Mouse (Mus musculus) skeletal muscle tissue, adult 2 months (tissue): ENCODE measurements around the gene Zmym5.
A peak's percentile ranks its signal among the peaks of the same experiment; 100 is the strongest.
"Not testable (repeated sequence)": the region's sequence is repeated elsewhere in the genome, so short reads cannot be mapped to it uniquely, and the experiment has no call there.

Experiments used
- DNase-seq: peaks from one replicate; pipeline ENCODE4 v3.0.0-alpha.2; 2012; ENCODE audit warnings: low read depth, low spot score

The Zmym5 gene

DNA sequence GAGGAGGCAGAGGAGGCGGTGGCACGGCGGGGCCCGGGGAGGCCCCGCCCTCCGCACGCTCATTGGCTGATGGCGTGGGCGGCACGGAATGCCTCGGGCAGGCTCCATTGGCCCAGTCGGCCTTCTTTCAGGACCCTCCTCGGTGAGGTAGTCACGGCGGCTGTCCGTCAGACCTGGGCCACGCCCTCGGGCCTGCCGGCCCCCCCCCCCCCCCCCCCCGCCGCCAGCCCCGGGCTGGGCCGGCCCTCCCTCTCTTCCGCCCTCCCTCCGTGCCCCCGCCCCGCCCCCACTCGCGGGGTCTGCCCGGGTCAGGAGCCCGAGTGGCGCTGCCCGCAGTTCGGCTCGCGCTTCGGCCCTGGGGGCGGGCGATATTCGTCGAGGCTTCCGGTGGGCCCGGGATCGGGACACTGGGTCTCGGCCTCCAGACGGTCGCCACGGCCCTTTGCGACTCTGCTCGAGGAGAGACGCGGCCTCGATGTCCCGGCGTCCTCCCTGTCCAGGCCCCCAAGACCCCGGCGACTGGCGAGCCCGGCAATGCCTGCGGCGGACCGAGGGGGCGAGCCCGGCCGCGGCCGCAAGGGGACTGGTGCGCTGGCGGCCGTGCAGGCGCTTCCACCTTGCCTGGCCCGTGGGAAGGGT is at the start of gene Zmym5:
Gene Zmym5 (minus strand): TSS at position 16 of the 639 bp plus-strand sequence.
- peak; percentile 62 for DNase-seq

DNA sequence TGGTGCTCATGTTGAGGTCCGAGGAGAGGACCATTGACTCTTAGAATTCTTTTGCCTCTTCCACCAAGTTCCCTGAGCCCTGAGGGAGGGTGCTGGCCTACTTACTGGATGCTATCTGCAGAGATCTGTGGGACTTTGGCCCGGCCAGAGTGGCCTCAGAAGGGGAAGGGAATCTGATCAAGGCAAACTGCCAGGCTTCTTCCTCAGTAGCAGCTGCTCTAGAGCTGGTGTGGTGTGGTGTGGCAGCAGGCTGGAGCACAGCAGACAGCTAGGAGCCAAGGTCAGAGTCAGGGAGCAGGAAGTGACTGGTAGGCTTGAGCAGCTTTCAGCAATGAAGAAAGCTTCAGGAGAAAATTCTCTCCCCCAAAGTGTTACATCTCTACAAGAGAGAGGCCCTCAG is 38.2 kb upstream of the Zmym5 start:
- no peak for DNase-seq

DNA sequence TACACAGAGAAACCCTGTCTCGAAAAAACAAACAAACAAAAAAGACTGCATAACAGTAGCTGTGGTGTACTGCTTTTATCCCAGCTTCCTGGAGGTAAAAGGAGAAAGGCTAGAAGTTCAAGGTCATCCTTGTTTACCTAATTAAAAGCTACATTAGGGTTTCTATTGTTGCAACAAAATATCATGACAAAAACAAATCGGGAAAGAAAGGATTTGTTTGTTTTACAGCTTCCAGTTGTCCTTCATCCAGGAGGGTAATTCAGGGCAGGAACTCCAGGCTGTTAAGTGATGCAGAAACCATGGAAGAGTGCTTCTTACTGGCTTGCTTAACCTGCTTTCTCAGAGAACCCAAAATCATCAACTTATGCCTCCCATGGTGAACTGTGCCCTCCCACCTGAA is 36.8 kb upstream of the Zmym5 start:
- DNase-seq, result no peak

DNA sequence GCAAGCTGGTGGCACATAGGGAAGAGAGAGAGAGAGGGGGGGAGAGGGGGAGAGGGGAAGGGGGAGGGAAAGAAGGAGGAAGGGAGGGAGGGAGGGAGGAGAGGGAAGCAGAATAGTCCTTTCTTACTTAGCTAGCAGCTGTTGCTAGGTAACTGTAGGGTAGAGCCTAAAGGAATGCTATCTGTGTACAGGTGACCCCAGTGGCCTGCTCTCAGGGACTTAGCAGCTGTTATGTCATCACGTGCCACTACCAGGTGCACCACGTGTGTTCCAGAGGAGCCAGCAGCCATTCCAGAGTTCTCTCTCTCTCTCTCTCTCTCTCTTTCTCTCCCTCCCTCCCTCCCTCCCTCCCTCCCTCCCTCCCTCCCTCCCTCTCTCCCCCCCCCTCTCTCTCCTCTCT is 33.0 kb upstream of the Zmym5 start:
- DNase-seq, result no peak

DNA sequence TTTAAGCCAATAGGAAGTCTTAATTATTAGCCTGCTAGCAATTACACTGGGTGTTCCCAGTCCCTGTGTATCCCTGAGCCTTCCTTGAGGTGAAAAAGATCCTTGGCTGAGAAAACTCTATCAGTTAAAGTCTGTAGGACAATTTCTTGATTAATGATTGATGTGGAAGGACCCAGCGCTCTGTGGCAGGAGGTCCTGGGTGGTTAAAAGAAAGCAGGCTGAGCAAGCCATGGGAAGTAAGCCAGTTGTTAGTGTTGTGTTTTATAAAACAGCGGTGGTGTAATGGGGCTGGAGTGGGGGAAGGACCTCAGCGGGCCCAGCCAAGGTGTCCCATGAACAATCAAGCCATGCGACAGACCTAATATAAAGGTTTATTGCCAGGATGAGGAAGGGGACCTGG is 32.5 kb upstream of the Zmym5 start:
- DNase-seq, result no peak

DNA sequence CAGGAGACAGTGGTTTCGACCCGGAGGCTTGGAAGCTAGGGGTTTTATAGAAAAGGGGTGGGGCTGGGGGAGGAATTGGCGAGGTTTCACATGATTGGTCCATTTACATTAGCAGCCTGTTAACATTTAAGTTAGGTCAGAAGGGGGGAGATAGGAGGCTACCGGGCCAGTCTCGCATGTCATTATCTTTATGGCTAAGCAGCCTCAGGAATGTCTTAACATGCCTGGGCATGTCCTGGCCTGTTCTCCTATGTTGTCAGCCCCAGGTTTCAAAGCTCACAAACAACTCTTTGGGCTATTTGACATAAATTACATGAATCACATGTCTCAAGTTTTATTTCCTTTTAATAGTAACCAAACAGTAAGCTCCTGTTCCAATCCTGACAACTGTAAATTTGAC is 23.1 kb upstream of the Zmym5 start:
- not testable (repeated sequence) for DNase-seq

DNA sequence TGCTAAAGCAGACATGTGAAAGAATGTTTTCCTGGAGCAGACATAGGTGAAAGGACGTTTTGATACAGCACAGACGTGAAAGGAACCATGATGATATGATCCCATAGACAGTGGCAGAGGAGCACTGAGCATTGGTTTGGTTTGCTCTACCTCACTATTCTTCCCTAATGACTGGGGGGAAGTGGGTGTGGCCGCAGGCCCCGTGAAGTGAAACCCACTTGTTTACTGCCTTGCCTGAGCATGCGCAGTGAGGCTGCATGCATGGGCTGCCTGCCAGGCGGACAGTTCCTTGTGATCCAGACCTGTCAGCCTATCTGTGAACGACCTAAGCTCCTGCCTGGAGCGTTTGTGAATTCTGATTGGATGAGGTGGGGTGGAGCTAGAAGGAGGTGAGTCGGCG is 21.7 kb upstream of the Zmym5 start:
- peak; percentile 18 for DNase-seq

DNA sequence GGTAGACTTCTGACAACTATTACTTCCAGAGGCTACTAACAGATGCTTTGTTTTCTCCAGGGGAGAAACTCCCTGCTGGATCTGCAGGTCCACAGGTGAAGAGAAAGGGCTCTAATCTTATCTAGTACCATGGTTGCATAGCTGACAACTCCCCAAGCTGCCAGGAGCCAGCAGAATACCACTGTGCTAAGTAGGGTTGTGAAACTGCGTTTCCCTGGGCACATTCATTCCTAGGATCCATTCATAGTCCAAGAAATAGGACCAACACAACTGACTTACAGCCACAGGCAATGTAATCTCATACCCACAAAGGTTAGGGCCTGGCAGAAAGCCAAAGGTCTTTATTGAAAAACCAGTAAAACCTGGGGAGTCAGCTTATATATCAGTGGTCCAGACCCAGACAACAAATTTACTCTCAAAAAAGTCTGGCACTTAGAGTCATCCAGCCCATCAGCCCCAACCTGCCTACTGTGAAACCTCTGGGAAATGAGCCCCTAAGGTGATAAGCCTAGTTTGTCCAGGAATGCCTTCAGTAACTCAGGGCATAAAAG is 21.1 kb upstream of the Zmym5 start:
- no peak for DNase-seq

- DNase-seq, result no peak
Measured at GRCm38 (mm10) chr14:56832147-56832546, 20.6 kb upstream of the Zmym5 start.

DNA sequence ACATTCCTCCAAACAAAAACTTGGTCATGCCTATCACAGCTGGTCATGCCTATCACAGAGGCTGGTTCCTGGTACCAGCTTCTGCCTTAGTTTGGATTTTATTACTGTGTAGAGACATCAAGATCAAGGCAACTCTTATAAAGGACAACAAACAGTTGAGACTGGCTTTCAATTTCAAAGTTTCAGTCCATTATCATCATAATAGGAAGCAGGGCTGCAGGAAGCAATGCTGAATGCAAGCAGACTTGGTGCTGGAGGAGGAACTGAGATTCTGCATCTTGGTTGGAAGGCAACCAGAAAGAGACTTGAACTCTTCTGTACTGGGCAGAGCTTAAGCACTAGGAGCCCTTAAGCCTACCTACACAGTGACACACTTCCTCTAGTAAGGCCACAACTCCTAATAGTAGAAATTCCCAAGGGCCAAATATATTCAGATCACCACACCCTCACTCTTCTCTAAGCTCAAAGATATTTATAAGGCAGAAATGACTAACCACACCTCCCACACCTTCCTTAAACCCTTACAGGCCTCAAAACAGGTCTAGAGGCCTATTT is 19.1 kb upstream of the Zmym5 start:
- no peak for DNase-seq

DNA sequence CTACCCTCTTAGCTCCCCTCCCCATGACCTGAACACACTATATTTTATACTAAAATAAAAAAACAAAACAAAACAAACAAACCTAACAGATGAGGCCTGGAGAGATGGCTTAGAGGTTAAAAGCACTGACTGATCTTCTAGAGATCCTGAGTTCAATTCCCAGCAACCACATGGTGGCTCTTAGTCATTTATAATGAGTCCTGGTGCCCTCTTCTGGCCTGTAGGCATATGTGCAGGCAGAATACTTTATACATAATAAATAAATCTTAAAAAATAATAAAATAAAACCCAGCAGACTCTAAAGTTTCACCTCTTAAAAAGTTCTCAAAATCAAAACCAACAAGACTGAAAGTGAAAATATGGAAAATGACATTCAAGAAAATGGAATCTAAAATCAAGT is 13.0 kb upstream of the Zmym5 start:
- no peak for DNase-seq

DNA sequence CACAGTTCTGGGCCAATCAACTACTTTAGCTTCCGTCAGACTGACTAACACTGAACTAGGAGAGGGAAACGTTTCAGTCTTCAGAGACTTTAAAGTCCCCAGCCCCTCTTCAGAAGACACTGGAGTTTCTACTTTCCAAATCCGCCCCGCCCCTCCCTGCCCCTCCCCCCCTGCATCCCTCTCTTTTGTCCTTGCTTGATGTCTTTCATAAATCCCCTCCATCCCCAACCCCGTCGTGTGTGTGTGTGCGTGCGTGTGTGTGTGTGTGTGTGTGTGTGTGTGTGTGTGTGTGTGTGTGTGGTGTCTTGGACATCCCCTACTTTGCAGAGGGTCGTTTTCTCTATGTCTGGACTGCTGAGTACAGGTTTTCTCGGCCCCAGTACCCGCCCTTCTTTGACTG is 6.1 kb upstream of the Zmym5 start:
- DNase-seq, result no peak

DNA sequence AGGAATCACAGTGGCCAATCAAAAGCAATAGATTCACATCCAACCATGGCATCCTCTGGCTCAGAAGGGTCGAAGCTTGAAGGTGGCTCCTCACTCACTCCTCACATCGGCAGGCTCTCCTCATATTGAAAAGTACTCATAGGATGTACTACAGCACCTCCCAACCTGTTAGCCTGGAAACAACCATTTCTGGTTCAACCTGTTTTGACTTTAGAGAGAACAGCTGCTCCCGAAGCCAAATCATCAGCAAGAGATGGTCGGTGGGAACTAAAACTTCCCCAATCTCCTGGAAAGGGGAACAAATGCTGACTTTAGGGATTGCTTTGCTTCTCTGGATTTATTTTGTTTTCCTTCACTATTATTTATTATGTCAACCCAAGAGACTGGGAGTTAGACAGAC is 5.6 kb upstream of the Zmym5 start:
- no peak for DNase-seq

- DNase-seq, result no peak
Measured at GRCm38 (mm10) chr14:56816541-56816940, 5.0 kb upstream of the Zmym5 start.

GRCm38 (mm10) chr14:56812520-56813036 is 1.1 kb upstream of the Zmym5 start:
- peak; percentile 75 for DNase-seq

GRCm38 (mm10) chr14:56810781-56811690 is 480 bp downstream of the Zmym5 start:
- DNase-seq, result peak; percentile 17

DNA sequence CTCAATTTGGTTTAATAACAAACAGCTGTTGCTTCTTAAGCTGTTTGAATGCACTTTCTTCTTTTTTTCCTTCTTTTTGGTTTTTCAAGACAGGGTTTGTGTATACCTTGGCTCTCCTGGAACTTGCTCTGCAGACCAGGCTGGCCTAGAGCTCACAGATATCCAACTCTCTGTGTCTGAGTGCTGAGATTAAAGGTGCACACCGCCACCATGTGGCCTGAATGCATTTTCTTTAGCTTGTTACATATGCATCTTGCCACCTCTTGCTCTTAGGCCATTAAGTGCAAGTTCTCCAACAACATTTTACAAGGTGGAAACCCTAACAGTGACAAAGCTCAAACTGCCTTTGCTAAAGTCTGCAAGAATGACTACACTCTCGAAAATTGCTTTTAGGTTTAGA is 18.3 kb downstream of the Zmym5 start:
- peak; percentile 14 for DNase-seq

DNA sequence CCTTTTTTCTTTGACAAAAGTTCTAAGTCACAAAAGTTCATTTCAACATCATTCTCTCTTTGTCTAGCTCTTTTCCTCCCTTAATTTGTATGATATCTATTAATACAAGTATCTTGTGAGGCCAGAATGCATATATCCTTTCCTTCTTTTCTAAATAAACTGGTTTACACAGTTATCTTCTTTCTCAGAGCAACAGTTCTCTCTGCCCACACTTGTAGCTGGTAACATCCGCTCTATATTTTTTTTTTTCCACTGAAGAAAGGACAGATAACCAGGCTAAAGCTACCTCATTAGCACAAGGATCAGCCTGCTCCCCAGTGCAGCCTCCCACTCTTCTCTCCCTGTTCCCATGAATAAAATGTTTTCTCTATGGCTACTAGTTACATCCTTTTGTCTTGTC is 26.9 kb downstream of the Zmym5 start:
- no peak for DNase-seq

DNA sequence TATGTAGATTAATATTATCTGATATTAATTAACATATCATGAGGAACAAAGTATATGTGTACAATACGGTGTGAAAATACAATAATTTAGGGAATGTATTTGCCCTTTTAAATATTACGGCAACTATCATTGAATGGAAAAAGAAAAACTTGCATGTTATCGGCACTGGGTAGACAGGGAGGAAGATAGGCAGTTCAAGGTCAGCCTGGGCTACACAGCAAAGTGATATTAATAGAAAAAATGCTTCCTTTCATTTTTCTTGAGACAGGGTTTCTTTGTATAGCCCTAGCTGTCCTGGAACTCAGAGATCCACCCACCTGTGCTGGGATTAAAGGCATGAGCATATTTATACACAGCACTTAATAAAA is 32.6 kb downstream of the Zmym5 start:
- DNase-seq, result no peak

GRCm38 (mm10) chr14:56778200-56778932 is 33.1 kb downstream of the Zmym5 start, which contains the start of gene Pspc1:
Pspc1 (minus strand) TSS chr14:56778316.
- peak; percentile 96 for DNase-seq

DNA sequence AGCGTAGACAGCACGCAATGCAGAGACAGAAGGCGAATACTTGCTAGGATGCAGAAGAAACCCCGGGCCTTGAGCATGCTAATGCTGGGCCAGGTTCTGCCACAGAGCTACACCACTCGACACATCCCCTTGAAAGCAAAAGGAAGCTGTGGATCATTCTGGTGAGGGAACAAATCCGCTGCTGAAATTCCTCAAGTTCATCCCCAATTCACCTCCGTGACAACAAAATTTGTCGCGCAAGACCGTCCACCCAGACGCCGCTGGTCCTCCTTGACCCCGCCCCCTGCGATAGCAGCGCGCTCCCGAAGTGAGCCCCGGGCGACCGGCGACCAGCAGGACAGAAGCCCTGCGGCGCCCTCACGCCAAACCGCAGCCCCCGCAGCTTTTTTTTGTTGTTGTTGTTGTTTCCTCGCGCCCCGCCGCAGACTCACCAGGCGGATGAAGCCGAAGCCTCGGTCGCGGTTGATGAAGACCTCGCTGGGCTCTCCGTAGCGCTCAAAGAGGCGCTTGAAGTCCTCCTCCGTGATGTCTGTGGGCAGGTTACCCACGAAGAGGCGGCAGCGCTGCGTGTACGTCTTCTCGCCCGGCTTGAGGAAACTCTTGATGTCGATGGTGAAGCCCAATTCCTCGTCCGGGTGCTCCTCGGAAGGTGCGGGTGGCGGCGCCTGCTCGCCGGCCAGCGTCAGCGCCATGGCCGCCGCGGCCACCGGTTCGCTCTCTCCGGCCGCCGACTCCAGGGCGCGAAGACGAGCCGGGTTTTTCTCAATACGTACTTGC is 34.0 kb downstream of the Zmym5 start:
- peak; percentile 16 for DNase-seq
